Mouse (Mus musculus) monocyte, adult 5-6 weeks (primary cell): ENCODE measurements around the gene Tanc1. TPM values are rescaled to one million over a fixed set of nuclear protein-coding genes. Genes with fewer than 3 reads are reported as not detected.

Source experiments
- ATAC-seq: fragments of 153-309, 156-312 bp; replicated peaks from 2 replicates; pipeline ENCODE4 v1.8.0; 2017; ENCODE audit warnings: mild to moderate bottlenecking; ENCODE audit not compliant: low TSS enrichment, insufficient number of reproducible peaks, severe bottlenecking, poor library complexity, low FRiP score
- total RNA-seq: library from RNA; stranded (forward); fragments of 200-1000, 200-491, 200-594 nt; gene quantifications from 3 replicates; pipeline ENCODE4 v1.2.3, GENCODE M21; 2017

Tanc1 gene
- total RNA-seq, 1 experiment from 2014 or later = 6.8 TPM

GRCm38 (mm10) chr2:59608958-59609357 lies 2.9 kb upstream of the Tanc1 start:
- ATAC-seq = no peak

DNA sequence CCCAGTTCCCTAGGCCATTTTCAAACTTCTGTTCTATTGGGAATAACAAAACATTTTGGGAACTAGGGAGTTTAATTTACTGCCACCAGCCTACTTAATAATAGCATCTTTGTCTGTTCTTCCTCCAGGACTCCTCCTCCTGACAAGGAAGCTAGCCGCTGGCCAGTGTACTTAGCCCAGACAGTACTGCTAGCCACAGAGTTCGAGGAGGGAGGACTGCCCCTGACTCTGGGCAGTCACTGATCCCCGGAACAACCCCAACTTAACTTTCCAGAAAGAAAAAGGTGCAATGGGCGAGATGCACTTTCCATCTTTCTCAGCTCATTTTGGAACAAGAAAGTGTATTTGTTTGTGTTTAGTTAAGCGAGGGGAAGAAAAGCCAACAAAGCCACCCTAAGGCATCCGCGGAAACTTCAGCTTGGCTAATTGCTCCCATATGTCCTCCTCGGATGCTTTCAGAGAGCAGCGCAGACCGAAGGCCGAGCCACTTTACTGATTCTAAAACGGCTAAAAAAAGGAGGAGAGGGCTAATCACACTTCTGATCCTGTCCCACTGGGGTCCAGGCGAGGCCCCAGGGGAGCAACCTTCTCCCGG lies 529 bp upstream of the Tanc1 start:
- ATAC-seq = no peak

- ATAC-seq = no peak
Measured at GRCm38 (mm10) chr2:59612733-59613473, 1.1 kb downstream of the Tanc1 start.

GRCm38 (mm10) chr2:59613474-59614019 lies 1.7 kb downstream of the Tanc1 start:
- no peak for ATAC-seq

- no peak for ATAC-seq
Measured at GRCm38 (mm10) chr2:59616890-59617289, 5.0 kb downstream of the Tanc1 start.

- no peak for ATAC-seq
Measured at GRCm38 (mm10) chr2:59618996-59619395, 7.2 kb downstream of the Tanc1 start.

- ATAC-seq = no peak
Measured at GRCm38 (mm10) chr2:59620601-59621000, 8.8 kb downstream of the Tanc1 start.

DNA sequence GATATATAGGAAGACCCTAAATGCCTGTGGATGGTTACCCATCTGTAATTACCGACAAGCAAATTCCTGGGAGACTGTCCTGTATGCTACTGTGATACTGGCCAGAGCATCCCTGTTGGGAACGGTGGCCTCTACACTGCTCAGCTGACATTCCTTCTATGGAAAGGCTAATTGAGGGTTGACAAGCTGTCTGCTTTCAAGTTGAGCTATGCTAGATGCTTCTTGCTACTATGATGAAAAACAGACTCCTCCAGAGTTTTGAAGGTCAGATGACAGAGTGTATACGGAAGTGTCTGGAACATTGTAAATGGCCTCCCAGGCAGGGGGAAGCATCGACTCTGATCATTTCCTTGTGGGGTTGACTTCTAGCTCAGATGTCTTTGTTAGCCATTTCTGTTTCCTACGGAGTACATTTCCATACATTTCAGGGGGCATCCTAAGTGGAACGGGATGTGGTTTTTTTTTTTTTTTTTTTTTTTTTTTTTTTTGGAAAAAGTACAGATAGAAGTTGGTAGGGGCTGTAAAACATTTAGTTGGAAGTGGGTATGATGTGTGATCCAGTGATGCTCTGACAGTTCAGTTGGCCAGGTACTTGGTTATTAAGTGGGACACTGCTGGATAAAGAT lies 10.8 kb downstream of the Tanc1 start:
- no peak for ATAC-seq

GRCm38 (mm10) chr2:59623858-59624257 lies 12.0 kb downstream of the Tanc1 start:
- no peak for ATAC-seq

DNA sequence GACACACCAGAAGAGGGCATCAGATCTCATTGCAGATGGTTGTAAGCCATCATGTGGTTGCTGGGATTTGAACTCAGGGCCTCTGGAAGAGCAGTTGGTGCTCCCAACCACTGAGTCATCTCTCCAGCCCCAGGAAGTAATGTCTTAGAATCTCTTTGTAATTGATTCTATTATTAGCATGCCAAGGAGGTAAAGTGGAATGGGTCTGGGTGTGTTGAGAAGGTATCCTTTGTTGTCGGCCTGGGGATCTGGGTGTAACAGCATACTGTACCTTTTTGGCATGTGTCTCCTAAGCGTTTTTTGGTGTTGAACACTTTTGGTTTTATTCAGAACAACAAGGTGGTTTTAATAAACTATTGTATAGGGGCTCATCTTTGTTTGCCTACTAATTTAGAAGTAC lies 13.6 kb downstream of the Tanc1 start:
- ATAC-seq = no peak

- no peak for ATAC-seq
Measured at GRCm38 (mm10) chr2:59625927-59626326, 14.1 kb downstream of the Tanc1 start.

- ATAC-seq = no peak
Measured at GRCm38 (mm10) chr2:59626422-59626821, 14.6 kb downstream of the Tanc1 start.

DNA sequence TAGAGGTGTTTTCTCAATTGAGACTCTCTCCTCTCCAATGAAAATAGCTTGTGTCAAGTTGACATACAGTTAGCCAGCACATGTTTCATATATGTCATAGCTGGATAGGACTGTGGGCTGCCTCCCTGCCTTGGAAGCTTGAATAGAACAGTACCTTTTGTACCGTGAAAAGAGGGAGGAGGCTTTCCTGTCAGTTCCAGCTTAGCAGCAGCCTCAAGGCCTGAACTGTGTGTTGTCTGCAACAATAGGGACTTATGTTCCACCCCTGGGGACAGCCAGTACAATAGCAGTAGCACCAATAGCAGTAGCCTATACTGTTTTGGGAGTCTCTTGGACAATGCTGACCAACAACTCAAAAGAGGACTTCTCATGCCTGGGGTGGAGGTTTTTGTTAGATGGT lies 15.7 kb downstream of the Tanc1 start:
- ATAC-seq = no peak

DNA sequence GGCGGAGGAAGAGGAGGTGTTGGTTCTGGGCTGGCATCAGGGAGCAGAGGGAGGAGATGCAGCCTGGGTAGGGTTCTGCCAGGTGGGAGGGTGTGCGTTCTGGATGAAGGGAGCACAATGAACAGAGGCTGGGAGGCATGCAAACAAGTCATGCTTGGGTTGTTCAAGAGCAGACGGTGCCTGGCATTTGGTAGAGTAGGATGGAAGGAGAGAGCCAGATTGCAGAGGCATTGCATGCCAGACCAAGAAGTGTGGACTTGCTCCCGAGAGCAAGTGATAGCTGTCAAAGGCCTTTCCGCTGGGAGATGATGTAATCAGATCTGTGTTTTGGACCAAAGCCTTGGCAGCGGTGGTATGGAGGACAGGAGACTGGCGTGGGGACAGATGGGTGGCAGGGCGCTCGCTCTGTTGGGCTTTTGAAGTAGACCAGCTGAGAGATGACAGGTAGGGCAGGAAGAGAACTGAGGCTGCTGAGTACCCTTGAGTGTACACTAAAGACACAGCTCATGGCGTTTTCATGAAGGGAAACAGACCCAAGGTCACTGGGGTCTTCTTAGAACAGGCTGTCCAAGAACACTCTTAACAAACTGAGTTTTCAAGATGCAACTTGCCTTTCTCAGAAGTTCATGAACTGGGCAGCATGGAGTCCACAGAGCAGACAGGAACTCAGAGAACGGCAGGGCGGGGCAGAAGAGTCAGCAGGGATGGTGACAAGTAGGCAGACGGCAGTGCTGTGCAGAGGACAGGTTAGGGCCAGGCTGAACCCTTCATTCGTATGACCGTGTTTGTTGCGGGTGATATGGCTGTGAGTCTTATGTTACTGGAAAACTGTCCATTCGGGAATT lies 16.4 kb downstream of the Tanc1 start:
- ATAC-seq = no peak

- no peak for ATAC-seq
Measured at GRCm38 (mm10) chr2:59629829-59630228, 18.0 kb downstream of the Tanc1 start.

DNA sequence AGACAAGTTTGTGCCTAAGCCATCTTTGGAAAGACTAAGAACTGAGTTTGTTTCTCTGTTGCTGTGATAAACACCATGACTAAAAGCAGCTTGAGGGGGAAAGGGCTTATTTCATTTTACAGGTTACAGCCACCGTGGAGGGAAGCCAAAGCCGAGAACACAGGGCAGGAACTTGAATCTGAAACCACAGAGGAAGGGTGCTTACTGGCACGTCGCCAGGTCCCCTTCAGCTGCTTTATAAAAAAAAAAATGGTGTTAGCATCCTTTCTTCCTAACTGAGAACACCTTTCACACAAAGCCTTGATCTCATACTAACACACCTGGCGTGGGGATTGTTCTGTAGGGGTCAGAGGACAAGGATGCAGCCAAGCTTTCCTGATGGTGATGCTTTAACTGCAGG lies 19.6 kb downstream of the Tanc1 start:
- ATAC-seq = no peak

- ATAC-seq = no peak
Measured at GRCm38 (mm10) chr2:59633761-59634430, 22.1 kb downstream of the Tanc1 start.

- no peak for ATAC-seq
Measured at GRCm38 (mm10) chr2:59637040-59637785, 25.4 kb downstream of the Tanc1 start.
